Mouse (Mus musculus) adrenal gland, postnatal 36 days (tissue): ENCODE results near the gene Myg1. TPM values are rescaled to one million over a fixed set of nuclear protein-coding genes. Genes with fewer than 3 reads are reported as not detected.
A peak's percentile ranks its signal among the peaks of the same experiment; 100 is the strongest.
"Not testable (repeated sequence)": the region's sequence is repeated elsewhere in the genome, so short reads cannot be mapped to it uniquely, and the experiment has no call there.

Experiments
- DNase-seq, 2 experiments: peaks; one replicate each; pipeline ENCODE4 v3.0.0; 2021; ENCODE audit warnings: mixed read lengths in 1 of 2
- long read RNA-seq, 2 experiments: library from polyadenylated mRNA; stranded (forward); transcript quantifications; one replicate each; pipeline ENCODE4 v2.0.0; 2021; ENCODE audit warnings: borderline sequencing depth in 2 of 2
- total RNA-seq, 2 experiments: library from RNA; stranded (reverse); gene quantifications; 2 replicates each; pipeline ENCODE4 v1.2.3; 2021

Myg1 gene
- 10 to 100 TPM; 59.0 to 59.1 TPM for total RNA-seq
- long read RNA-seq, experiment 1, transcript Myg1-202 (7 exons, 1,480 nt): major isoform, 42 of 59 reads
- long read RNA-seq, experiment 1, partial matches to known transcripts: 9 of 59 reads
- long read RNA-seq, experiment 1, other reads (novel, unspliced or antisense): 7 of 59 reads
- long read RNA-seq, experiment 2, transcript Myg1-202 (7 exons, 1,480 nt): major isoform, 14 of 17 reads
- long read RNA-seq, experiment 2, partial matches to known transcripts: 3 of 17 reads
- long read RNA-seq, experiment 2, other reads (novel, unspliced or antisense): 0 of 17 reads

GRCm38 (mm10) chr15:102331610-102332015 lies at the start of gene Myg1:
TSS of gene Myg1 (plus strand) at chr15:102331709.
- DNase-seq: peak; percentile 88 to 92

GRCm38 (mm10) chr15:102282463-102283292 lies 48.8 kb upstream of the Myg1 start:
- no peak for DNase-seq

- DNase-seq: no peak
Measured at GRCm38 (mm10) chr15:102283648-102284047, 47.9 kb upstream of the Myg1 start.

- peak; percentile 36 to 55 for DNase-seq
Measured at GRCm38 (mm10) chr15:102287395-102287794, 44.1 kb upstream of the Myg1 start.

DNA sequence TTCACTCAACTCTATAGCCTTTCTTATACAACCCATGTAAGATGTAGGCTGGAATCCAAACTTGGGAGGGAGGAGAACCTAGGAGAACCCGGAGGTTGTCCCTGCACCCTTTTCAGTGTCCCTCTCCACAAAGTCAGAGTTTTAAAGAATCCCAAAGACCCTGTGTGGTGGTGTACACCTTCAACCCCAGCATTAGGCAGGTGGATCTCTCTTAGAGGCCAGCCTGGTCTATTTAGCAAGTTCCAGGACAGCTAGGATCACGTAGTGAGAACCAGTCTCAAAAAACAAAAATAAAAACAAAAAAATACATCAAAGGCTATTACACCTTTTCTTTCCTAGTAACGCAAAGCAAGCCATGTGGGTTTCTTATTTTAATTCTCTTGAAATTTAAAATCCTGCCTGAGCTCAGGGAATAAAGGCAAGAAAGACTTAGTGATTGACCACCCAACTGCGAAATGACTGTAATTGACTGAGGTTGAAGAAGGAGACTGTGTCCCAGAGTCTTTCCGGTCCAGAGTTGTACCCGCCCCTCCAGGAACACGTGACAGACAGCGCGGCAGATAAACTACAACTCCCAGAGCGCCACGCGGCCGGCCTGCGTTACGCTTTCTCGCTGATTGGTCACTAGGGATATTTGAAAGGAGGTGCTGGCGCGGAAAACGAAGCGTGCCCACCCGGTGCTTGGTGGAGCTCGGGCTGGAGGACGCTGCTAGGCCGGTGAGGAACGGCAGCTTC lies 35.7 kb upstream of the Myg1 start, which contains the start of gene Espl1:
Gene Espl1 (plus strand): TSS at position 634 of the 735 bp plus-strand sequence.
- DNase-seq: peak; percentile 93 to 95

GRCm38 (mm10) chr15:102296368-102297006 lies 35.0 kb upstream of the Myg1 start:
- DNase-seq: no peak

- DNase-seq: no peak
Measured at GRCm38 (mm10) chr15:102302542-102302941, 29.0 kb upstream of the Myg1 start.

DNA sequence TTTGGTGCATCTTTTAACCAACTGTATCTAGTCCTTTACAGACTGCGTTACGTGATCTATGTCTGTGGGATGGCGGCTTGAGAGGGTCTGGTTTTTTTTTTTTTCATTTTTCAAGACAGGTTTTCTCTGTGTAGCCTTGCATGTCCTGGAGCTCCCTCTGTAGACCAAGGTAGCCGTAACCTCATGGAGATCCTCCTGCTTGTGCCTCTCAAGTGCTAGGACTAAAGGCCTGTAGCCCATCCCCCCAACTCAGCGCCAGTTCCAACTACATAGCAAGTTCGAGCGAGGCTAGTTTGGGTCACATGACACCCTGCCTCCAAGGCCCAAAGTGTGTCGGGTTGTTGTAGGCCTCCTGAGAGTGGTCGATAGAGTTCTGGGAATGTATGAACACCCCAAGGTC lies 22.8 kb upstream of the Myg1 start:
- no peak for DNase-seq

DNA sequence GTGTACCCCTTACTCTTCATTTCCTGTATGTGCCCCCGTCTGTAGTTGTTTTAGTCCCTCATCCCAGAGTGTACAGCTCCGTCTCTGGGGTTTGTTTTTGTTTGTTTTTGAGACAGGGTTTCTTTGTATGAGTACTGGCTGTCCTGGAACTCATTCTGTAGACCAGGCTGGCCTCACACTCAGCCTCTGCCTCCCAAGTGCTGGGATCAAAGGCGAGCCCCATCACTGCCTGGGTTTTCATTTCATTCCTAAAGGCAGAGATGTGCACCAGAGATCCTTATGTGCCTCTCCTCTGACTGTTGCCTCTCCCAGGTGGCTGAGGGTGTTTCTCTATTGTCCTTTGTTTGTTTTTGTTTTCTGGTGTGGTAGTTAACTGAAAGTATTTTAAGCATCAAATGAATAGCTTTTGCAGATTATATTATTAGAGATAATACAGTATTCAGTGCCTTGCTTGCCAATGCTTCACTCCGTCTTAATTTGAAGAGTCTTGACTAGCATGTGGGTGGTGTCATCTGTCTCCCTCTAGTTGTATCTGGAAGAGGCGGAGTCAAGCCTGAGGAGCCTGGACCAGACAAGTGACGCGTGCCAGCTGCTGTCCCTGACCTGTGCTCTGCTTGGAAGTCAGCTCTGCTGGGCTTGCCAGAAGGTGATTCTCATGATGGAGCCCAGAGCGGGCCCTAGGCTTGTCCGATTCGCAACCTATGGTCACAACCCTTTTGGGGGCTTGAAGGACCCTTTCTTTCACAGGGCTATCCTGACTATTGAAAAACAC lies 21.2 kb upstream of the Myg1 start:
- peak; percentile 74 to 75 for DNase-seq

GRCm38 (mm10) chr15:102311489-102311888 lies 20.0 kb upstream of the Myg1 start:
- DNase-seq: no peak

DNA sequence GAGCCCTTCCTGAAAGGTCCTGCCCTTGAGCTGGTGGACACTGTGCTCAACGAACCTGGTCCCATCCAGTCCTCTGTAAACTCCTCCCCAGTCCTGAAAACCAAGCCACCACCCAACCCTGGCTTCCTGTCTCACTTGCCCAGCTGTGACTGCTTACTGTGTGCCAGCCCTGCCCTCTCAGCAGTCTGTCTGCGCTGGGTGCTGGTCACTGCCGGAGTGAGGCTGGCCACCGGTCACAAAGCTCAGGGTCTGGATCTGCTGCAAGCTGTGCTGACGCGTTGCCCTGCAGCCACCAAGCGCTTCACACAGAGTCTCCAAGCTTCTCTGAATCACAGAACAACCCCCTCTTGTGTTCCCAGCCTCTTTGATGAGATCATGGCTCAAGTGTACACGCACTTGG lies 16.2 kb upstream of the Myg1 start:
- DNase-seq: peak; percentile 6 to 33

DNA sequence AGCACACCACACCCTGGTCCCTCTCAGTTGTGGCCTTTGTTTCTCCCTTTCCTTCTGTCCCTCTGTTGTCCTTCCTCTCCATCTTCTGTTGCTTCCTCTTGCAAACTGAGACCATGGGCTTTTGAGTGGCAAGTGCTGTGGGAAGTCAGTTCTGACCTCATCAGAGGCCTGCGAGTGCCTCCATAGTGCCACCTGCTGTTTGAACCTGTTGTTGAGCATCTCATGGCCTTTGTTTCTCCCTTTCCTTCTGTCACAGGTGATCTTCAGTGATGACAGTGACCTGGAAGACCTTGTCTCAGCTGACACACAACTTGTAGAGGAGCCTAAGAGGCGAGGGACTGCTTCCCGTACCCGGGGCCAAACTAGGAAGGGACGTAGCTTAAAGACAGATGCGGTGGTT lies 15.2 kb upstream of the Myg1 start:
- peak; percentile 65 to 80 for DNase-seq

GRCm38 (mm10) chr15:102324654-102325473 lies 6.6 kb upstream of the Myg1 start:
- DNase-seq: no peak

- DNase-seq: peak; percentile 92 to 94
Measured at GRCm38 (mm10) chr15:102326022-102326576, 5.4 kb upstream of the Myg1 start, which contains the start of gene Pfdn5. TSS of gene Pfdn5 (plus strand) at chr15:102326116.

DNA sequence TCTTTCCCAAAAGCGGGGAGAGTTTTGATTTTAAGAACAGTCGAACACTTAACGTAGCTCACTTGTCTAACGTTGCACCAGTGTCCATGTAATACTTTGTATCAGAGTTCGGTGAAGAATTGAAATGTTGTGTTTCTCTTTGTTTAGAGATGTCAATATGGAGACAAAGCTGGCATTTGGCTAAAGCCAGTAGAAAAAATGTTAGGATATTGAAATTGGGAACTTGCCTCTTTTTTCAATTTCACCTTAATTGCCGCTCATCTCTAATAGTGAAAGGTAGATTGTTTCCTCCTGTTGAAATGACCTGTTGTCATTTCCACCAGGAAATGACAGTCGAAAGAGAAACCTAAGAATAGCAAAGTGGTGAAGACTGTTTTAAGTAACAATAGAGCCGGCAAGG lies 4.6 kb upstream of the Myg1 start:
- DNase-seq: no peak

GRCm38 (mm10) chr15:102335254-102335653 lies 3.7 kb downstream of the Myg1 start:
- no peak for DNase-seq

- DNase-seq: not testable (repeated sequence)
Measured at GRCm38 (mm10) chr15:102335925-102336324, 4.4 kb downstream of the Myg1 start.

DNA sequence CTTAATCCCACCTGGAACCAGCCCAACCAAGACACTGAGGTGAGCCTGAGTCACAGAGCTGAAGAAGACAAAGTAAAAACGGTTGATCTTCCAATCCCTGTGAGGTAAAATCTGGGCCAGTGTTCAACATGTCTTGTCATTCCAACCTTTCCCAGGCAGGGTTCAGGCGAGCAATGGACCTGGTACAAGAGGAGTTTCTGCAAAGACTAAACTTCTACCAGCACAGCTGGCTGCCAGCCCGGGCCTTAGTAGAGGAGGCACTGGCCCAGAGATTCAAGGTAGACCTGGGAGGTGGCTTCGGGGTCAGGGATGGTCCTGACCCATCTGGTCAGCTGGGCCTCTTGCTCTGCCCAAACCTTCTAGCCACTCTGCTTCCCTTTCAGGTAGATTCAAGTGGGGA lies 5.4 kb downstream of the Myg1 start:
- no peak for DNase-seq

DNA sequence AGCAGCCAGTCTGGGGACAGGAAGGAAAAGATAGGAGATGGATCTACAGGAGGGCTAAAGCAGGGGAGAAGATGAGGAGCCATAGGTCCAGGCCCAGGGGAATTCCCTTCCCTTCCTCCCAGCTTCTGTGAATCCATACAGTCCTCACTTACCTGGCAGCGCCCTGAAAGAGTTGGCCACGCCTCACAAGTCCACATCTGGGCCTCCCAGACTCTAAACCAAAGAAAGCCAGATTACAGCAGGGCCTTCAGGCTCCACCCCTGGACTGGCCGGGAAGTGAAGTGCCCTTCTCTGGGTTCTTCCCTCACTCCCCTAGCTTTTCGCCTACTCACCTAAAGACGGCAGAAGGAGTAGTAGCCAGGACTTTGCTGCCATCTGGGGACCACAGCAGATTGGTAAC lies 8.1 kb downstream of the Myg1 start:
- no peak for DNase-seq

DNA sequence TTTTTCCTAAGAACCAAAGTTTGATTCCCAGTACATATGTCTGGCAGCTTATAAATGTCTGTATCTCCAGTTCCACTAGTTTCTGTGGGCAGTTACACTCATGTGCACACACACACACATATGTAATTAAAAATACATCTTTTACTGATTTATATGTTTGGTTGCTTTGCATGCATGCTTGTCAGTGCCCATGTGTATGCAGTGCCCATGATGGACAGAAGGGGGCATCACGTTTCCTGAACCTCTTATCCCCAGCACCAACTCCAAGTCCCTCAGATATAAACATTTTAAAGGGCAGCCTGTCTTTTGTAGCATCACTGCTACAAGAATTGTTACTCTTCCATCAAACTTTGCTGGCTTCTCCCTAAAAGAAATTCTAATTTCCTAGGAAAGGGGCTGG lies 10.1 kb downstream of the Myg1 start:
- DNase-seq: peak; percentile 54 to 67
